Mouse (Mus musculus): Measurements from ENCODE around the gene Tssk4. TPM values are rescaled to one million over a fixed set of nuclear protein-coding genes. Genes with fewer than 3 reads are reported as not detected.

Tssk4 gene
- 1.4 and 2.1 TPM in 2 replicates for polyA plus RNA-seq (2012; rRNA removed)

GRCm38 (mm10) chr14:55649884-55650283 is at the start of gene Tssk4:
Gene Tssk4 (plus strand): TSS chr14:55650184.
- 94% methylated on average over 2 of the region's 2 CpGs for WGBS
- no peak for DNase-seq (ENCODE audit: low read depth, low spot score)

GRCm38 (mm10) chr14:55603271-55603632 is 46.7 kb upstream of the Tssk4 start, which contains the start of gene Irf9:
Gene Irf9 (plus strand): TSS chr14:55603571.
- WGBS, result 55% methylated on average over 7 of the region's 7 CpGs

GRCm38 (mm10) chr14:55603633-55604576 is 46.1 kb upstream of the Tssk4 start:
- 9% methylated on average over 19 of the region's 19 CpGs for WGBS
- DNase-seq (ENCODE audit: low read depth, low spot score), result peak; percentile 91

More at GRCm38 (mm10) chr14:55603271-55603632, 46.7 kb upstream of the Tssk4 start, which contains the start of gene Irf9:
- DNase-seq (ENCODE audit: low read depth, low spot score), result no peak

- no peak for DNase-seq (ENCODE audit: low read depth, low spot score)
- WGBS, result 84% methylated on average over 11 of the region's 11 CpGs
These were observed 45.2 kb upstream of the Tssk4 start for GRCm38 (mm10) chr14:55604823-55605222.

GRCm38 (mm10) chr14:55605743-55606459 is 44.1 kb upstream of the Tssk4 start:
- WGBS, result 86% methylated on average over 16 of the region's 16 CpGs
- no peak for DNase-seq (ENCODE audit: low read depth, low spot score)

- DNase-seq (ENCODE audit: low read depth, low spot score), result no peak
- WGBS, result 96% methylated on average over 6 of the region's 6 CpGs
These were observed 41.6 kb upstream of the Tssk4 start for GRCm38 (mm10) chr14:55608339-55608738.

GRCm38 (mm10) chr14:55613346-55613745 is 36.6 kb upstream of the Tssk4 start:
- no peak for DNase-seq (ENCODE audit: low read depth, low spot score)
- WGBS, result 42% methylated on average over 6 of the region's 6 CpGs

- WGBS, result 73% methylated on average over 7 of the region's 7 CpGs
- no peak for DNase-seq (ENCODE audit: low read depth, low spot score)
These were observed 35.3 kb upstream of the Tssk4 start for GRCm38 (mm10) chr14:55614565-55615178.

GRCm38 (mm10) chr14:55615876-55616275 is 34.1 kb upstream of the Tssk4 start:
- DNase-seq (ENCODE audit: low read depth, low spot score), result no peak
- 50% methylated on average over 2 of the region's 2 CpGs for WGBS

- WGBS, result 82% methylated on average over 2 of the region's 2 CpGs
- DNase-seq (ENCODE audit: low read depth, low spot score), result no peak
These were observed 33.1 kb upstream of the Tssk4 start for GRCm38 (mm10) chr14:55616844-55617243.

GRCm38 (mm10) chr14:55617822-55618221 is 32.2 kb upstream of the Tssk4 start, which contains the start of gene Rec8:
Gene Rec8 (plus strand): TSS chr14:55618037.
- DNase-seq (ENCODE audit: low read depth, low spot score), result peak; percentile 75

GRCm38 (mm10) chr14:55618486-55619195 is 31.3 kb upstream of the Tssk4 start:
- WGBS, result 36% methylated on average over 22 of the region's 22 CpGs
- DNase-seq (ENCODE audit: low read depth, low spot score), result no peak

More at GRCm38 (mm10) chr14:55617822-55618221, 32.2 kb upstream of the Tssk4 start, which contains the start of gene Rec8:
- WGBS, result 18% methylated on average over 21 of the region's 21 CpGs

- no peak for DNase-seq (ENCODE audit: low read depth, low spot score)
- 78% methylated on average over 27 of the region's 27 CpGs for WGBS
These were observed 21.7 kb upstream of the Tssk4 start for GRCm38 (mm10) chr14:55628077-55628827.

GRCm38 (mm10) chr14:55629312-55629711 is 20.7 kb upstream of the Tssk4 start:
- 35% methylated on average over 5 of the region's 5 CpGs for WGBS
- DNase-seq (ENCODE audit: low read depth, low spot score), result no peak

GRCm38 (mm10) chr14:55634874-55635522 is 15.0 kb upstream of the Tssk4 start:
- 3% methylated on average over 23 of the region's 23 CpGs for WGBS
- no peak for DNase-seq (ENCODE audit: low read depth, low spot score)

- WGBS, result under 1% methylated on average over 33 of the region's 33 CpGs
- no peak for DNase-seq (ENCODE audit: low read depth, low spot score)
These were observed 14.4 kb upstream of the Tssk4 start, which contains the start of gene Ipo4 for GRCm38 (mm10) chr14:55635523-55636007. Gene Ipo4 (minus strand): TSS chr14:55635957.

GRCm38 (mm10) chr14:55637795-55638194 is 12.2 kb upstream of the Tssk4 start, which contains the start of gene Gm49378:
Gene Gm49378 (minus strand): TSS chr14:55637895.
- WGBS, result 95% methylated on average over 9 of the region's 9 CpGs
- DNase-seq (ENCODE audit: low read depth, low spot score), result no peak

GRCm38 (mm10) chr14:55640816-55641215 is 9.2 kb upstream of the Tssk4 start:
- DNase-seq (ENCODE audit: low read depth, low spot score), result no peak
- WGBS, result 96% methylated on average over 14 of the region's 14 CpGs

Measured in large intestine, adult 2 months (tissue).